Mouse (Mus musculus): ENCODE measurements around the gene Acad11. TPM values are rescaled to one million over a fixed set of nuclear protein-coding genes. Genes with fewer than 3 reads are reported as not detected.

Acad11 gene
- polyA plus RNA-seq, 1 experiment from 2014 or later: 60.6 TPM

- Histone ChIP-seq H3K27me3 (replicated peaks; ENCODE audit: control insufficient read depth, insufficient read depth, low read length) (no peaks in the 10 kb centered on the region), H3K36me3 (ENCODE audit: control insufficient read depth, insufficient read depth) (peaks cover 27% of the 10 kb centered on the region; the same call in 1 of the 2 replicates), H3K4me1 (replicated peaks; ENCODE audit: control insufficient read depth, insufficient read depth, low read length) (no peaks in the 10 kb centered on the region), H3K27ac (ENCODE audit: low read depth, low read length) (no peak overlapping the region), H3K9me3 (ENCODE audit: control insufficient read depth) (no peaks in the 10 kb centered on the region), H3K9ac (ENCODE audit: low read depth, low read length) (no peak overlapping the region), H3K4me2 (replicated peaks; ENCODE audit: low read depth) (no peak overlapping the region), H3K4me3 (ENCODE audit: low read depth, low read length) (no peak overlapping the region)
- TF ChIP-seq CTCF (IDR thresholded peaks at IDR 0.05; ENCODE audit: low read depth): no peak
- ATAC-seq: no peak
- 46% methylated on average over 5 of the region's 5 CpGs for WGBS
Measured at GRCm38 (mm10) chr9:104123622-104124021, 60.4 kb downstream of the Acad11 start.

- H3K27me3 ChIP-seq (replicated peaks; ENCODE audit: control insufficient read depth, insufficient read depth, low read length): no peaks in the 10 kb centered on the region
- no peak within 1 kb of the TSS for H3K4me3 ChIP-seq (ENCODE audit: low read depth, low read length)
- no peaks in the 10 kb centered on the region for H3K9me3 ChIP-seq (ENCODE audit: control insufficient read depth)
- peaks cover 16% of the 10 kb centered on the region; the same call in 1 of the 2 replicates for H3K36me3 ChIP-seq (ENCODE audit: control insufficient read depth, insufficient read depth)
- no peaks in the 10 kb centered on the region for H3K4me1 ChIP-seq (replicated peaks; ENCODE audit: control insufficient read depth, insufficient read depth, low read length)
- no peak within 1 kb of the TSS for H3K9ac ChIP-seq (ENCODE audit: low read depth, low read length)
- no peak for ATAC-seq
- no peak within 1 kb of the TSS for H3K4me2 ChIP-seq (replicated peaks; ENCODE audit: low read depth)
- TF ChIP-seq CTCF (IDR thresholded peaks at IDR 0.05; ENCODE audit: low read depth): no peak
- 94% methylated on average over 3 of the region's 3 CpGs for WGBS
- H3K27ac ChIP-seq (ENCODE audit: low read depth, low read length): no peak within 1 kb of the TSS
Measured at GRCm38 (mm10) chr9:104126833-104127232, 63.7 kb downstream of the Acad11 start, which contains the start of gene Ackr4. TSS of gene Ackr4 (minus strand) at chr9:104126933.

- H3K27me3 ChIP-seq (replicated peaks; ENCODE audit: control insufficient read depth, insufficient read depth, low read length): no peaks in the 10 kb centered on the region
- no peak overlapping the region for H3K4me3 ChIP-seq (ENCODE audit: low read depth, low read length)
- ATAC-seq: no peak
- H3K9ac ChIP-seq (ENCODE audit: low read depth, low read length): no peak overlapping the region
- H3K4me1 ChIP-seq (replicated peaks; ENCODE audit: control insufficient read depth, insufficient read depth, low read length): no peaks in the 10 kb centered on the region
- no peak overlapping the region for H3K4me2 ChIP-seq (replicated peaks; ENCODE audit: low read depth)
- H3K36me3 ChIP-seq (ENCODE audit: control insufficient read depth, insufficient read depth): peaks cover 16% of the 10 kb centered on the region; the same call in 1 of the 2 replicates
- WGBS: 77% methylated on average over 2 of the region's 2 CpGs
- no peak for TF ChIP-seq CTCF (IDR thresholded peaks at IDR 0.05; ENCODE audit: low read depth)
- no peak overlapping the region for H3K27ac ChIP-seq (ENCODE audit: low read depth, low read length)
- no peaks in the 10 kb centered on the region for H3K9me3 ChIP-seq (ENCODE audit: control insufficient read depth)
Measured at GRCm38 (mm10) chr9:104128110-104128509, 64.9 kb downstream of the Acad11 start.

- no peak for TF ChIP-seq CTCF (IDR thresholded peaks at IDR 0.05; ENCODE audit: low read depth)
- Histone ChIP-seq H3K9me3 (ENCODE audit: control insufficient read depth) (no peaks in the 10 kb centered on the region), H3K4me3 (ENCODE audit: low read depth, low read length) (no peak overlapping the region), H3K4me1 (replicated peaks; ENCODE audit: control insufficient read depth, insufficient read depth, low read length) (no peaks in the 10 kb centered on the region), H3K27ac (ENCODE audit: low read depth, low read length) (no peak overlapping the region), H3K27me3 (replicated peaks; ENCODE audit: control insufficient read depth, insufficient read depth, low read length) (no peaks in the 10 kb centered on the region), H3K4me2 (replicated peaks; ENCODE audit: low read depth) (no peak overlapping the region), H3K36me3 (ENCODE audit: control insufficient read depth, insufficient read depth) (peaks cover 8% of the 10 kb centered on the region; the same call in 1 of the 2 replicates), H3K9ac (ENCODE audit: low read depth, low read length) (no peak overlapping the region)
- ATAC-seq: peak; percentile 56
- WGBS: 70% methylated on average over 9 of the region's 9 CpGs
Measured at GRCm38 (mm10) chr9:104130141-104130755, 67.1 kb downstream of the Acad11 start.

GRCm38 (mm10) chr9:104140351-104140750 is 77.2 kb downstream of the Acad11 start:
- no peaks in the 10 kb centered on the region for H3K27me3 ChIP-seq (replicated peaks; ENCODE audit: control insufficient read depth, insufficient read depth, low read length)
- 86% methylated on average over 6 of the region's 6 CpGs for WGBS
- no peaks in the 10 kb centered on the region for H3K9me3 ChIP-seq (ENCODE audit: control insufficient read depth)
- no peak overlapping the region for H3K9ac ChIP-seq (ENCODE audit: low read depth, low read length)
- no peaks in the 10 kb centered on the region for H3K4me1 ChIP-seq (replicated peaks; ENCODE audit: control insufficient read depth, insufficient read depth, low read length)
- no peak overlapping the region for H3K4me3 ChIP-seq (ENCODE audit: low read depth, low read length)
- no peak for TF ChIP-seq CTCF (IDR thresholded peaks at IDR 0.05; ENCODE audit: low read depth)
- no peak overlapping the region for H3K27ac ChIP-seq (ENCODE audit: low read depth, low read length)
- H3K36me3 ChIP-seq (ENCODE audit: control insufficient read depth, insufficient read depth): no peaks in the 10 kb centered on the region
- no peak overlapping the region for H3K4me2 ChIP-seq (replicated peaks; ENCODE audit: low read depth)
- ATAC-seq: no peak

GRCm38 (mm10) chr9:104142805-104143204 is 79.6 kb downstream of the Acad11 start:
- no peak overlapping the region for H3K4me2 ChIP-seq (replicated peaks; ENCODE audit: low read depth)
- H3K4me3 ChIP-seq (ENCODE audit: low read depth, low read length): no peak overlapping the region
- no peaks in the 10 kb centered on the region for H3K36me3 ChIP-seq (ENCODE audit: control insufficient read depth, insufficient read depth)
- H3K4me1 ChIP-seq (replicated peaks; ENCODE audit: control insufficient read depth, insufficient read depth, low read length): no peaks in the 10 kb centered on the region
- H3K27me3 ChIP-seq (replicated peaks; ENCODE audit: control insufficient read depth, insufficient read depth, low read length): no peaks in the 10 kb centered on the region
- WGBS: 60% methylated on average over 14 of the region's 14 CpGs
- ATAC-seq: no peak
- TF ChIP-seq CTCF (IDR thresholded peaks at IDR 0.05; ENCODE audit: low read depth): no peak
- H3K27ac ChIP-seq (ENCODE audit: low read depth, low read length): no peak overlapping the region
- no peak overlapping the region for H3K9ac ChIP-seq (ENCODE audit: low read depth, low read length)
- H3K9me3 ChIP-seq (ENCODE audit: control insufficient read depth): no peaks in the 10 kb centered on the region

Measured in intestine, postnatal 0 days (tissue).